Mouse (Mus musculus): Measurements from ENCODE around the gene Dis3l2.
A peak's percentile ranks its signal among the peaks of the same experiment; 100 is the strongest.

The Dis3l2 gene

GRCm38 (mm10) chr1:86703300-86703964, at the start of gene Dis3l2:
Gene Dis3l2 (plus strand): TSS chr1:86703808.
- peak; percentile 85 to 87 for DNase-seq

GRCm38 (mm10) chr1:86657071-86657470, 46.5 kb upstream of the Dis3l2 start:
- no peak for DNase-seq

GRCm38 (mm10) chr1:86665091-86665490, 38.5 kb upstream of the Dis3l2 start:
- DNase-seq: no peak

- DNase-seq: peak; percentile 66 to 70
These were observed 33.9 kb upstream of the Dis3l2 start for GRCm38 (mm10) chr1:86669552-86670273.

- peak; percentile 45 to 52 for DNase-seq
These were observed 33.1 kb upstream of the Dis3l2 start, which contains the start of gene Nppc for GRCm38 (mm10) chr1:86670279-86671038. Gene Nppc (minus strand): TSS chr1:86670571.

GRCm38 (mm10) chr1:86674385-86674784, 29.2 kb upstream of the Dis3l2 start:
- no peak for DNase-seq

- DNase-seq: no peak
These were observed 28.5 kb upstream of the Dis3l2 start for GRCm38 (mm10) chr1:86675126-86675525.

- DNase-seq: no peak
These were observed 26.0 kb upstream of the Dis3l2 start for GRCm38 (mm10) chr1:86677624-86678023.

- DNase-seq: no peak
These were observed 24.9 kb upstream of the Dis3l2 start for GRCm38 (mm10) chr1:86678667-86679066.

- no peak for DNase-seq
These were observed 16.4 kb upstream of the Dis3l2 start for GRCm38 (mm10) chr1:86687236-86687635.

GRCm38 (mm10) chr1:86691027-86691426, 12.6 kb upstream of the Dis3l2 start:
- no peak for DNase-seq

- DNase-seq: peak in 1 of 2 experiments; percentile 8
These were observed 6.7 kb upstream of the Dis3l2 start for GRCm38 (mm10) chr1:86696948-86697347.

GRCm38 (mm10) chr1:86698721-86699120, 4.9 kb upstream of the Dis3l2 start:
- DNase-seq: no peak

- DNase-seq: no peak
These were observed 4.1 kb upstream of the Dis3l2 start for GRCm38 (mm10) chr1:86699346-86700136.

GRCm38 (mm10) chr1:86700367-86700766, 3.2 kb upstream of the Dis3l2 start:
- DNase-seq: no peak

- DNase-seq: no peak
These were observed 338 bp downstream of the Dis3l2 start for GRCm38 (mm10) chr1:86703965-86704326.

GRCm38 (mm10) chr1:86705461-86705860, 1.9 kb downstream of the Dis3l2 start:
- DNase-seq: no peak

- no peak for DNase-seq
These were observed 5.9 kb downstream of the Dis3l2 start for GRCm38 (mm10) chr1:86709546-86709945.

- DNase-seq: no peak
These were observed 8.4 kb downstream of the Dis3l2 start for GRCm38 (mm10) chr1:86712045-86712444.

GRCm38 (mm10) chr1:86713054-86713453, 9.4 kb downstream of the Dis3l2 start:
- DNase-seq: no peak

GRCm38 (mm10) chr1:86718190-86718589, 14.6 kb downstream of the Dis3l2 start:
- no peak for DNase-seq

- no peak for DNase-seq
These were observed 15.8 kb downstream of the Dis3l2 start for GRCm38 (mm10) chr1:86719391-86719790.
